Mouse (Mus musculus): ENCODE results near the gene Vmn1r203. TPM values are rescaled to one million over a fixed set of nuclear protein-coding genes. Genes with fewer than 3 reads are reported as not detected.
"Not testable (repeated sequence)": the region's sequence is repeated elsewhere in the genome, so short reads cannot be mapped to it uniquely, and the experiment has no call there.

Vmn1r203 gene
- total RNA-seq (2015): 0.02 TPM in 1 of 2 replicates, not detected in the other
- 0.11 TPM in 1 of 2 replicates, not detected in the other for total RNA-seq (2017)

- no peak for ATAC-seq (ENCODE audit: poor library complexity, severe bottlenecking)
Observed at GRCm38 (mm10) chr13:22517814-22518213, at the start of gene Vmn1r203. Gene Vmn1r203, plus strand, starts transcription at chr13:22518114.

DNA sequence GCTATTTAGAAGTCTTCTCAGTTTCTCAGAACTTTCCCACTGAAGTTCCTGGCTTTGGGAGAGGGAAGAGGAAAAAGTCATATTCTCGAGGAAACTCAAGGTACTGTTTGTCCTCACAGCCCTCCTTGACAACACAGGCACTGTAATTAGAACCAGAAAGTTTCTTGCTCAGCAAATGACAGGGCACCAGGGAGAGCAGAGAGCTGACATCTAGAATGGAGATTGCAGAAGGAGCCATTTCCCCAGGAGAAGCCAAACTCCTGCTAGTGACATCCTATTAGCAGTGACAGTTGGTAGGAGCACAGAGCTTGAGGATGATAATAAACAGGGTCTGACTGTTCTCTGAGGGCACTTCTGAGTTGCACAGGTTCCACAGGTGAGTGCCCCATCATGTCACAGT lies 46.3 kb upstream of the Vmn1r203 start, which contains the start of gene Vmn1r201:
Vmn1r201 (plus strand) TSS at position 301 of the 400 bp plus-strand sequence.
- no peak for ATAC-seq (ENCODE audit: poor library complexity, severe bottlenecking)

DNA sequence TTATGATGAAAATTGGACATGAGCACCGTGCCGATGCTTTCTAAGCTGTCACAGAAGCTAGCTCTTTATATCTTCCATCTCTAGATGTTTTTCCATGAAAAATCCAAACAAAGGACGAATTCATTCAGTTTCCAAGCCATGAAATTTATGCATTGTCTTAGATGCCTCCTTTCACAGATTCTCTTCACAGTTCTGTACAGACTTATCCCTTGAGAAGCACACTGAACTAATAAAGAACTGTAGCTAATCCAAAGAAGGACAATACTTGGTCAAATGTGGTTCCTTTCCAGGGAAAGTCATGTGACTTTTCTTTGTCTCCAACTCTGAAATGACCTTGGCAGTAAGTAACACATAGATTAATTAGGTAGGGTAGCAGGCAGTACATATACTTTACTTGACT lies 15.5 kb upstream of the Vmn1r203 start:
- no peak for ATAC-seq (ENCODE audit: poor library complexity, severe bottlenecking)

- ATAC-seq (ENCODE audit: poor library complexity, severe bottlenecking): no peak
Observed at GRCm38 (mm10) chr13:22505281-22505680, 12.6 kb upstream of the Vmn1r203 start, which contains the start of gene Vmn1r202. Gene Vmn1r202, minus strand, starts transcription at chr13:22505381.

GRCm38 (mm10) chr13:22552898-22553297 lies 35.0 kb downstream of the Vmn1r203 start, which contains the start of gene Vmn1r204:
Gene Vmn1r204, plus strand, starts transcription at chr13:22553198.
- ATAC-seq (ENCODE audit: poor library complexity, severe bottlenecking): not testable (repeated sequence)

GRCm38 (mm10) chr13:22574911-22575310 lies 57.0 kb downstream of the Vmn1r203 start:
- ATAC-seq (ENCODE audit: poor library complexity, severe bottlenecking): not testable (repeated sequence)

Other genes starting within 250 kb of the Vmn1r203 start
- not detected in 2 replicates for gene Vmn1r195, start 247.6 kb upstream of the Vmn1r203 start, total RNA-seq (2015)
- not detected in 2 replicates for gene Vmn1r195, start 247.6 kb upstream of the Vmn1r203 start, total RNA-seq (2017)
- not detected in 2 replicates for gene Vmn1r196, start 228.2 kb upstream of the Vmn1r203 start, total RNA-seq (2015)
- gene Vmn1r196, start 228.2 kb upstream of the Vmn1r203 start, total RNA-seq (2017): not detected in 2 replicates
- gene Vmn1r197, start 193.5 kb upstream of the Vmn1r203 start, total RNA-seq (2015): not detected in 2 replicates
- gene Vmn1r197, start 193.5 kb upstream of the Vmn1r203 start, total RNA-seq (2017): not detected in 2 replicates
- gene Vmn1r198, start 167.8 kb upstream of the Vmn1r203 start, total RNA-seq (2015): not detected in 2 replicates
- under 0.01 TPM in 1 of 2 replicates, not detected in the other for gene Vmn1r198, start 167.8 kb upstream of the Vmn1r203 start, total RNA-seq (2017)
- not detected in 2 replicates for gene Vmn1r199, start 138.3 kb upstream of the Vmn1r203 start, total RNA-seq (2015)
- gene Vmn1r199, start 138.3 kb upstream of the Vmn1r203 start, total RNA-seq (2017): not detected in 2 replicates
- not detected in 2 replicates for gene Vmn1r200, start 127.7 kb upstream of the Vmn1r203 start, total RNA-seq (2015)
- gene Vmn1r200, start 127.7 kb upstream of the Vmn1r203 start, total RNA-seq (2017): 0.04 TPM in 1 of 2 replicates, not detected in the other
- not detected in 2 replicates for gene Vmn1r201, start 46.2 kb upstream of the Vmn1r203 start, total RNA-seq (2015)
- not detected in 2 replicates for gene Vmn1r201, start 46.2 kb upstream of the Vmn1r203 start, total RNA-seq (2017)
- gene Vmn1r202, start 12.7 kb upstream of the Vmn1r203 start, total RNA-seq (2015): not detected in 2 replicates
- gene Vmn1r202, start 12.7 kb upstream of the Vmn1r203 start, total RNA-seq (2017): not detected in 2 replicates
- gene Vmn1r204, start 35.1 kb downstream of the Vmn1r203 start, total RNA-seq (2015): not detected in 2 replicates
- not detected in 2 replicates for gene Vmn1r204, start 35.1 kb downstream of the Vmn1r203 start, total RNA-seq (2017)
- gene Vmn1r205, start 74.9 kb downstream of the Vmn1r203 start, total RNA-seq (2015): not detected in 2 replicates
- gene Vmn1r205, start 74.9 kb downstream of the Vmn1r203 start, total RNA-seq (2017): not detected in 2 replicates
- not detected in 2 replicates for gene Vmn1r206, start 106.1 kb downstream of the Vmn1r203 start, total RNA-seq (2015)
- gene Vmn1r206, start 106.1 kb downstream of the Vmn1r203 start, total RNA-seq (2017): not detected in 2 replicates
- gene Vmn1r207-ps, start 211.5 kb downstream of the Vmn1r203 start, total RNA-seq (2015): not detected in 2 replicates
- gene Vmn1r207-ps, start 211.5 kb downstream of the Vmn1r203 start, total RNA-seq (2017): not detected in 2 replicates